Mouse (Mus musculus) heart, embryonic 15.5 days (tissue): Measurements from ENCODE around the gene Npas3. TPM values are rescaled to one million over a fixed set of nuclear protein-coding genes. Genes with fewer than 3 reads are reported as not detected.

Experiments used
- ATAC-seq: fragments of 200-750 bp; cut with Nextera tagmentation; replicated peaks from 2 replicates; pipeline ENCODE4 v1.8.0; 2017; ENCODE audit warnings: low read depth, moderate TSS enrichment; ENCODE audit not compliant: insufficient number of reproducible peaks, insufficient read depth, low FRiP score
- H3K27ac ChIP-seq: fragments of 300-500 bp; sonication (generic); 2 replicates; pipeline ENCODE4 v1.5.1; 2015; ENCODE audit warnings: mild to moderate bottlenecking, inconsistent platforms
- H3K27me3 ChIP-seq: fragments of 300-500 bp; sonication (generic); 2 replicates; pipeline ENCODE4 v1.6.1; 2015; ENCODE audit warnings: inconsistent platforms
- H3K36me3 ChIP-seq: fragments of 300-500 bp; sonication (generic); 2 replicates; pipeline ENCODE4 v1.6.1; 2015; ENCODE audit warnings: mild to moderate bottlenecking, inconsistent platforms
- H3K4me1 ChIP-seq: fragments of 300-500 bp; sonication (generic); replicated peaks from 2 replicates; pipeline ENCODE4 v1.6.1; 2015; ENCODE audit warnings: inconsistent platforms
- H3K4me2 ChIP-seq: fragments of 300-500 bp; sonication (generic); 2 replicates; pipeline ENCODE4 v1.6.1; 2015; ENCODE audit warnings: inconsistent platforms, mild to moderate bottlenecking, moderate library complexity
- H3K4me3 ChIP-seq: fragments of 300-500 bp; sonication (generic); 2 replicates; pipeline ENCODE4 v1.5.1; 2015; ENCODE audit warnings: mild to moderate bottlenecking, inconsistent platforms
- H3K9ac ChIP-seq: fragments of 300-500 bp; sonication (generic); 2 replicates; pipeline ENCODE4 v1.6.1; 2015; ENCODE audit warnings: mild to moderate bottlenecking, inconsistent platforms
- H3K9me3 ChIP-seq: fragments of 300-500 bp; sonication (generic); replicated peaks from 2 replicates; pipeline ENCODE4 v1.6.1; 2016; ENCODE audit warnings: inconsistent platforms
- WGBS: fragments of 180-500 bp; shearing (Covaris S2); methylation state at CpG from one replicate; pipeline ENCODE4 v1.1.7; 2015; ENCODE audit warnings: mixed read lengths; 5-methylcytosine and 5-hydroxymethylcytosine counted together
- polyA plus RNA-seq: library from polyadenylated mRNA; unstranded; fragments of >200 nt; fragmentation: Nextera tagmentation; extraction: Ambion mirVana; gene quantifications from 2 replicates; pipeline ENCODE4 v1.2.1, GENCODE M21; 2015

Npas3 gene
- polyA plus RNA-seq, 1 experiment from 2014 or later, result 0.82 TPM

DNA sequence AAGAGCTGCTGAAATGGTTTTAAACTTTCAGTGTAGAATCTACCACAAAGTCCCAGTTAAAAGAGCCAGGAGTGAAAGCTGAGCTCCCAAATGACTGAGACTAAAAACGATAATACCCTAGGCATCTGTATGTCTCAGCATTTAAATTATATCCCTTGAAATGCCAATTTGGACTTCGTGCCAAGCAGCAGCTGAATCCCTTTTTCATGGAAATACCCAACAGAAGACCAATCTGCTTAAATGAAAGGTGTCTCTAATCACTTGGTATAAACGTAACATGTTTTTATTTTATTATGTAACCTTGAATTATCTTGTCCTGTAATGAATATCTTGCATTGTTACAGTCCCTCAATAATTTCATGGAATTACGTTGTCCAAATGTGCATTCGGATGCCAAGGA is 799.6 kb downstream of the Npas3 start:
- no peak for ATAC-seq
- whole genome bisulfite sequencing, result 84% methylated on average over 5 of the region's 5 CpGs
- no peak overlapping the region for H3K4me2 ChIP-seq
- no peak overlapping the region for H3K27ac ChIP-seq
- H3K36me3 ChIP-seq, result no peaks in the 10 kb centered on the region
- H3K4me1 ChIP-seq, result no peaks in the 10 kb centered on the region
- H3K4me3 ChIP-seq, result no peak overlapping the region
- no peak overlapping the region for H3K9ac ChIP-seq
- no peaks in the 10 kb centered on the region for H3K27me3 ChIP-seq
- no peaks in the 10 kb centered on the region for H3K9me3 ChIP-seq

DNA sequence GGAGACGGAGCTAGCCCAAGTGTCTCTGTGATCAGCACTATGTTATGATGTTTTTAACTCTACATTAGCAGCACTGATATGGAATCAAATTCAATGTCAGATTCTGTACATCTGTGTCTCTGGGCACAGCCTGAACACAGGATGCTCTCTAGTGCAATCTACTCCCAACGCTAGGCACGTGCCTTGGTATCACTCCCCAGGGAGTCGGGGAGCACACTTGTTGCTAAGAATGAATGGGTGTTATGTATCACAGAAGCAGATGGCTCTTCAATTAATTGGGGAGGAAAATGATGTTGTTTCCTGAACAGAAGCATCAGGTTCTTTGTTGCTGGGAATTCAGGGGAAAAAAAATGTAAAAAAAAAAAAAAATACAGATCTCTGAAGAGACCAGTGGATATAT is 801.4 kb downstream of the Npas3 start:
- Histone ChIP-seq H3K9ac (no peak overlapping the region), H3K9me3 (no peaks in the 10 kb centered on the region), H3K4me1 (no peaks in the 10 kb centered on the region), H3K27ac (no peak overlapping the region), H3K4me2 (no peak overlapping the region), H3K36me3 (no peaks in the 10 kb centered on the region), H3K27me3 (no peaks in the 10 kb centered on the region), H3K4me3 (no peak overlapping the region)
- ATAC-seq, result no peak
- WGBS, result 84% methylated on average over 4 of the region's 4 CpGs

DNA sequence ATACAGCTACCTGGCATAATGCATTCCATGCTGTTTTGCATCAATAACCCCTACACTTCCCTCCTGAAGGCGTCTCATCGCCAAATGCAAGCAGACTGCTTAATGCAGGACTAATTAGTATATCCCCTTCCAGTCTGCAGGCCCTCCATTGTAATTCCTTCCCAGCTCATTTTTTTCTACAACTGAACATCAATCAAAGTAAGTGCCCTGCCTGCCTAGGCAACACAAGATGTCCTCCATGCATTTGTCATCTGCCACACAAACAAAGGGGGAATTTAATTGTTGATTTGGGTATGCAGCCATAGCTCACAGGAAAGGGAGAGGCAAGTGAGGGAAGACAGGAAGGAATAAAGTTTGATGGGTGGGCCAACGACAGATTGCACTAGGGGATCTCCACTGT is 804.5 kb downstream of the Npas3 start:
- Histone ChIP-seq H3K27ac (no peak overlapping the region), H3K4me3 (no peak overlapping the region), H3K27me3 (no peaks in the 10 kb centered on the region), H3K9ac (no peak overlapping the region), H3K4me2 (no peak overlapping the region), H3K9me3 (no peaks in the 10 kb centered on the region), H3K36me3 (no peaks in the 10 kb centered on the region), H3K4me1 (no peaks in the 10 kb centered on the region)
- WGBS, result 74% methylated on average over 3 of the region's 3 CpGs
- no peak for ATAC-seq

DNA sequence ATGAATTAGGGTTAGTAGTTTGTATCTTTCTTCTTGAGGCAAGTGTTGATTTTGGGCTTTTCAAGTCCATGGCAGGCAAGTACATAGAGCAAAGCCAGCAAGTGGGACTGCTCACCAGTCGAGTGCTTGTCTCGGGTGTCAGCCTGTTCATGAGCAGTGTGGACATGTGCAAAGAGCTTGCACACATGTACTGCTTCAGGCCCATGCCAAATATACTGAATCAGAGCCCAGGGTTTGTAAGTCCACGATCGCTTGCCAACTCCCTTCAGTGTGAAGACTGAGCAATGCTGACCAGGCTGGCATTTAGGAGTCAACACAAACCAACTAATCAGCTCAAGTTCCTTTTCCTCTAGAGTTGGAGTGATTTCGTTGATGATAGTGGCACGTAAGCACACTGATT is 805.1 kb downstream of the Npas3 start:
- Histone ChIP-seq H3K9me3 (no peaks in the 10 kb centered on the region), H3K4me2 (no peak overlapping the region), H3K36me3 (no peaks in the 10 kb centered on the region), H3K27me3 (no peaks in the 10 kb centered on the region), H3K4me1 (no peaks in the 10 kb centered on the region), H3K27ac (no peak overlapping the region), H3K9ac (no peak overlapping the region), H3K4me3 (no peak overlapping the region)
- no peak for ATAC-seq
- 83% methylated on average over 6 of the region's 6 CpGs for WGBS

DNA sequence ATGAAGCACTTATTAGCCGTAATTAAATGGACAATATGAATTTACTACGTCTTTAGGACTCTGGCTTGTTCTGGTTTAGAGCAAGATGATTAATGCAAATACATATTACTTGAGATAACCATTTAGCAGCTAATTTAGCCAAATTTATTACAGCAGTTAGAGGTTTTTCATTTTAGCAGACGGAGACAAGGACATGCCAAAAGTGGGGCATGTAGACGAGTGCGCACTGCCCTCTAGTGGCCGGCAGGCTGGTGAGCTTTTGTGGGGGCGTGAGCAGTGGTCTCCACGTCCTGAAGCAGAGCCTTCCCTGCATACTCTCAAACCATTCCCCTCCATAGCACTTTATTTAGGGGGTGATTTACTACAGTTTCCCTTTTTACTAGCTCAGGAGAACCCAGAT is 812.3 kb downstream of the Npas3 start:
- 12% methylated on average over 8 of the region's 8 CpGs for WGBS
- no peak overlapping the region for H3K9ac ChIP-seq
- peaks cover 18% of the 10 kb centered on the region for H3K27me3 ChIP-seq
- no peaks in the 10 kb centered on the region for H3K4me1 ChIP-seq
- no peaks in the 10 kb centered on the region for H3K9me3 ChIP-seq
- ATAC-seq, result no peak
- no peak overlapping the region for H3K4me3 ChIP-seq
- no peak overlapping the region for H3K4me2 ChIP-seq
- no peak overlapping the region for H3K27ac ChIP-seq
- no peaks in the 10 kb centered on the region for H3K36me3 ChIP-seq

DNA sequence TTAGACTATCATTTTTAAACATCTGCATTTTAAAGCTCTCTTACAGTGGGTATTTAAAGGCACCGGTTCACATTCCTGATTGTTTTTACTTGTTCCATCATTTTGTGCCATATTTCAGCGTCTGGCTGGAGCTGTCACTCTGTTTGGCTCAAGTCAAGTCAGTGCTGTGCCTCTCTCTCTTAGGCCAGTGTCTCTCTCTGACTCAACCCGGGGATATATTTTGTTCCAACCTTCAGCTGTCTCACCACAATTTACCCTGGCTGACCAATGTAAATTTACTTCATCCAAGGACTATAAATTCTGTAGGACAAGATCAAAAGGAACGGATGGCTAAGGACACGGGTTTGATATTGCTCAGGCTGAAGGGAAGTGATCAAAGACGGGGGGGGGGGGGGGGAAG is 812.7 kb downstream of the Npas3 start:
- peaks cover 18% of the 10 kb centered on the region for H3K27me3 ChIP-seq
- H3K4me2 ChIP-seq, result no peak overlapping the region
- no peaks in the 10 kb centered on the region for H3K9me3 ChIP-seq
- H3K4me3 ChIP-seq, result no peak overlapping the region
- no peak overlapping the region for H3K27ac ChIP-seq
- H3K36me3 ChIP-seq, result no peaks in the 10 kb centered on the region
- no peaks in the 10 kb centered on the region for H3K4me1 ChIP-seq
- no peak for ATAC-seq
- no peak overlapping the region for H3K9ac ChIP-seq
- 61% methylated on average over 6 of the region's 6 CpGs for WGBS

DNA sequence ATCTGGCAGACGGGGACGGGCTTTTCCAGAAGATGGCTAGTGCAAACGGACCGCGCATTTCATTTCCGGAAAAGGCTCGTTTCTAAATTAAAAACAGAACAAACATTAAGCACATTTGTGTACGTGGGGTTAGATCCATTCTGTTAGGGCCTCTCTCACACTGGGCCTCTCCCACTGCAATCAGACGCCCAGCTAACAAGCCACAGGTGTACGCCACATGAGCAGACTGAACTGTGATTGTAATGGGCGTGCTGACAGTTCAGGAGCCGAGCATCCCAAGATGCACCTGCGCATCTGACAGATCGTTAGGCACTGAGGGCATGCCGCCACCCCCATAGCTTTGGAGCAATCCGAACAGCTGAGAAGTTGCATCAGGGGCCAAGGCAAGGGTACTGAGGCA is 816.5 kb downstream of the Npas3 start:
- Histone ChIP-seq H3K27ac (no peak overlapping the region), H3K9ac (no peak overlapping the region), H3K27me3 (peaks cover 52% of the 10 kb centered on the region), H3K4me2 (no peak overlapping the region), H3K4me1 (peaks cover 14% of the 10 kb centered on the region), H3K4me3 (no peak overlapping the region), H3K36me3 (no peaks in the 10 kb centered on the region), H3K9me3 (no peaks in the 10 kb centered on the region)
- ATAC-seq, result no peak
- 71% methylated on average over 16 of the region's 16 CpGs for WGBS

DNA sequence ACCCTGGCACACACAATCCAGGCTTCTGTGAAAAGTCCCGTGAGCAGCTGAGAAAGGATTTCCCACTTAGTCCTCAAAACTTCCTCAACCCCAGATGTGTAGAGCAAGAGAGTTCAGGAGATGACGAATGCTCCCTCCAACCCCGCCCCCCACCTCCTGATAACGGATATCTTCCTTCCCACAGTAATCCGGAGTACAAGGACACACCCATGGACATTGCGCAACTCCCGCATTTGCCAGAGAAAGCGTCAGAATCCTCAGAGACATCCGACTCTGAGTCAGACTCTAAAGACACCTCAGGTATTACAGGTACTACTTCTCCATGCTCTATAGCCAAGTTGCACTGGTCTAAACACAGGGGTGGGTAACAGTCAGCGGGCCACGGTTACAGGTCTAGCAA is 817.1 kb downstream of the Npas3 start:
- Histone ChIP-seq H3K4me1 (peaks cover 14% of the 10 kb centered on the region), H3K9ac (no peak overlapping the region), H3K9me3 (no peaks in the 10 kb centered on the region), H3K27me3 (peaks cover 52% of the 10 kb centered on the region), H3K27ac (no peak overlapping the region), H3K4me3 (no peak overlapping the region), H3K36me3 (no peaks in the 10 kb centered on the region), H3K4me2 (no peak overlapping the region)
- 47% methylated on average over 11 of the region's 11 CpGs for WGBS
- ATAC-seq, result no peak

DNA sequence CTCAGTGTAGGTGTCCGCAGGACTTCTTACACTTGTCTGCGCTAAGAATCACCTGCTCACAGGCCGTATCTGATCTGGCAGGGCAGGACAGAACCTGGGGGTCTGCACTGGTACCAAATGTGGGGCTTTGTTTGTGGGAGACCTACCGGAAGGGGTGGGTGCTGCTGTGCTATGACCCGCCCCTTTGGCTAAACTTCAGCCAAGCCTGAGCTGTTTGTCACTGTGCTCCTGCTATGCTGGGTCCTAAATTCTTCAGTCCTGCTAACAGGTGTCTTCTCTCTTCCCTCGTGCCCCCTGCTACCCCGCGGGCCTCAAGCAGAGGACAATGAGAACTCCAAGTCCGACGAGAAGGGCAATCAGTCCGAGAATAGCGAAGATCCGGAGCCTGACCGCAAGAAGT is 818.9 kb downstream of the Npas3 start:
- H3K9ac ChIP-seq, result peak overlapping the region; percentile 9; the same call in 1 of the 2 replicates

DNA sequence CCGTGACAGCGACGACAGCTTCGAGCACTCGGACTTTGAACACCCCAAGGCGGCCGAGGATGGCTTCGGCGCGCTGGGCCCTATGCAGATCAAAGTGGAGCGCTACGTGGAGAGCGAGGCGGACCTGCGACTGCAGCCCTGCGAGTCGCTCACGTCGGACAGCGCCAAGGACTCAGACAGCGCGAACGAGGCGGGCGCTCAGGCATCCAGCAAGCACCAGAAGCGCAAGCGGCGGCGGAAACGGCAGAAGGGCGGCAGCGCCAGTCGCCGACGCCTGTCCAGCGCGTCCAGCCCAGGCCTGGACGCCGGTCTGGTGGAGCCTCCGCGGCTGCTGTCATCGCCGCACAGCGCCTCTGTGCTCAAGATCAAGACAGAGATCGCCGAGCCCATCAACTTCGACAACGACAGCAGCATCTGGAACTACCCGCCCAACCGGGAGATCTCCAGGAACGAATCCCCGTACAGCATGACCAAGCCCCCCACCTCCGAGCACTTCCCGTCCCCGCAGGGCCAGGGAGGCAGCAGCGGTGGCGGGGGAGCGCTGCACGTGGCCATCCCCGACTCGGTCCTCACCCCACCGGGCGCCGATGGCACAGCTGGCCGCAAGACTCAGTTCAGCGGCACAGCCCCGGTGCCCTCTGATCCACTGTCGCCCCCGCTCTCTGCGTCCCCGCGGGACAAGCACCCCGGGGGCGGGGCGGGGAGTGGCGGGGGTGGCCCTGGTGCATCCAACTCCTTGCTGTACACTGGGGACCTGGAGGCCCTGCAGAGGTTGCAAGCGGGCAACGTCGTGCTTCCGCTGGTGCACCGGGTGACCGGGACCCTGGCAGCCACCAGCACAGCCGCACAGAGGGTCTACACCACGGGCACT is 819.6 kb downstream of the Npas3 start:
- Histone ChIP-seq H3K9me3 (no peaks in the 10 kb centered on the region), H3K4me1 (peaks cover 14% of the 10 kb centered on the region), H3K4me3 (peak overlapping the region; percentile 52), H3K36me3 (no peaks in the 10 kb centered on the region), H3K9ac (peak overlapping the region; percentile 9), H3K27ac (no peak overlapping the region), H3K27me3 (peaks cover 45% of the 10 kb centered on the region), H3K4me2 (peak overlapping the region; percentile 83)
- 4% methylated on average over 84 of the region's 84 CpGs for WGBS
- ATAC-seq, result peak; percentile 53

More for the DNA sequence above, 818.9 kb downstream of the Npas3 start:
- WGBS, result 28% methylated on average over 14 of the region's 14 CpGs
- Histone ChIP-seq H3K4me2 (peak overlapping the region; percentile 83), H3K4me1 (peaks cover 14% of the 10 kb centered on the region), H3K36me3 (no peaks in the 10 kb centered on the region), H3K27ac (no peak overlapping the region), H3K9me3 (no peaks in the 10 kb centered on the region), H3K4me3 (peak overlapping the region; percentile 52), H3K27me3 (peaks cover 45% of the 10 kb centered on the region)
- no peak for ATAC-seq

DNA sequence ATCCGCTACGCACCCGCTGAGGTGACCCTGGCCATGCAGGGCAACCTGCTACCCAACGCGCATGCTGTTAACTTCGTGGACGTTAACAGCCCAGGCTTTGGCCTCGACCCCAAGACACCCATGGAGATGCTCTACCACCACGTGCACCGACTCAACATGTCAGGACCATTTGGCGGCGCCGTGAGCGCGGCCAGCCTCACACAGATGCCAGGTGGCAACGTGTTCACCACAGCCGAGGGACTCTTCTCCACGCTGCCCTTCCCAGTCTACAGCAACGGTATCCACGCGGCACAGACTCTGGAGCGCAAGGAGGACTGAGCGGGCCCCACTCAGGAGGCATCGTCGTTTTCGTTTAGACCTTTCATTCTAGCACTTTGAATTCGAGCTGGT is 820.3 kb downstream of the Npas3 start:
- H3K4me1 ChIP-seq, result peaks cover 14% of the 10 kb centered on the region
- H3K9ac ChIP-seq, result no peak overlapping the region
- peaks cover 45% of the 10 kb centered on the region for H3K27me3 ChIP-seq
- WGBS, result 66% methylated on average over 27 of the region's 27 CpGs
- peak overlapping the region; percentile 52 for H3K4me3 ChIP-seq
- peak overlapping the region; percentile 83 for H3K4me2 ChIP-seq
- ATAC-seq, result no peak
- H3K27ac ChIP-seq, result no peak overlapping the region
- no peaks in the 10 kb centered on the region for H3K9me3 ChIP-seq
- no peaks in the 10 kb centered on the region for H3K36me3 ChIP-seq

DNA sequence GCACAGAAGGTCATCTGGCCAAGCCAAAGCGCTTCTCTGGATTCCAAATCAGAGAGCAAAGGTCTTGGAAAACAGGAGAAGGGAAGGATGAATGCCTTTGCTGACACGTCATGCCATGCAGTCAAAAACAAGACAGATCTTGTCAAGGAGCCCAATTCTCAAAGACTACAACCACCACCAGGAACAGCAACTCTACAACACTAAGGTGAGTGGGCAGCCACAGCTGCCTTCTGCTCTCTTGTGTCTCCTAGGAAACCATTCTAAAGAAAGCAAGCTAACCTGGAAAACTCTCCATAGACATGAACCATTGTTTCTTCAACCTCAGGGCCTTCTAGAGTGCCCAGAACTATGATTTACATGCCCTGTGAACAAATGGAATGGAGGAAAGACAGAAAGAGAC is 825.5 kb downstream of the Npas3 start:
- WGBS, result 91% methylated on average over 2 of the region's 2 CpGs
- Histone ChIP-seq H3K4me3 (no peak overlapping the region), H3K4me2 (no peak overlapping the region), H3K4me1 (no peaks in the 10 kb centered on the region), H3K27me3 (peaks cover 6% of the 10 kb centered on the region), H3K9me3 (no peaks in the 10 kb centered on the region), H3K36me3 (no peaks in the 10 kb centered on the region), H3K27ac (no peak overlapping the region), H3K9ac (no peak overlapping the region)
- ATAC-seq, result no peak
